Mouse (Mus musculus) stomach, embryonic 16.5 days (tissue): ENCODE measurements around the gene Patz1. TPM values are rescaled to one million over a fixed set of nuclear protein-coding genes. Genes with fewer than 3 reads are reported as not detected.
A peak's percentile ranks its signal among the peaks of the same experiment; 100 is the strongest.

Experiments
- ATAC-seq: fragments of 200-750 bp; cut with Nextera tagmentation; 2 replicates; pipeline ENCODE4 v1.8.0; 2017; ENCODE audit warnings: moderate number of reproducible peaks, moderate TSS enrichment; ENCODE audit not compliant: insufficient read depth, low FRiP score
- H3K27ac ChIP-seq: fragments of 300-500 bp; sonication (generic); 2 replicates; pipeline ENCODE4 v1.5.1; 2014; ENCODE audit warnings: low read length
- H3K27me3 ChIP-seq: fragments of 300-500 bp; sonication (generic); 2 replicates; pipeline ENCODE4 v1.6.1; 2014; ENCODE audit warnings: low read length, control low read depth, mixed read lengths; ENCODE audit not compliant: control insufficient read depth, insufficient read depth
- H3K36me3 ChIP-seq: fragments of 300-500 bp; sonication (generic); 2 replicates; pipeline ENCODE4 v1.6.1; 2014; ENCODE audit warnings: low read length; ENCODE audit not compliant: control insufficient read depth, insufficient read depth
- H3K4me1 ChIP-seq: fragments of 300-500 bp; sonication (generic); 2 replicates; pipeline ENCODE4 v1.6.1; 2014; ENCODE audit warnings: low read length, control low read depth, mixed read lengths; ENCODE audit not compliant: control insufficient read depth, insufficient read depth
- H3K4me2 ChIP-seq: fragments of 300-500 bp; sonication (generic); 2 replicates; pipeline ENCODE4 v1.6.1; 2014; ENCODE audit warnings: low read depth, low read length, mixed read lengths
- H3K4me3 ChIP-seq: fragments of 300-500 bp; sonication (generic); replicated peaks from 2 replicates; pipeline ENCODE4 v1.5.1; 2014; ENCODE audit warnings: mild to moderate bottlenecking, low read length
- H3K9ac ChIP-seq: fragments of 300-500 bp; sonication (generic); 2 replicates; pipeline ENCODE4 v1.6.1; 2014; ENCODE audit warnings: low read length
- H3K9me3 ChIP-seq: fragments of 300-500 bp; sonication (generic); replicated peaks from 2 replicates; pipeline ENCODE4 v1.6.1; 2016; ENCODE audit warnings: low read length, control low read depth; ENCODE audit not compliant: control insufficient read depth
- WGBS: fragments of 180-500 bp; shearing (Covaris S2); extraction: QIAGEN DNeasy Blood & Tissue Kit; methylation state at CpG from one replicate; pipeline ENCODE4 v1.1.7; 2014; 5-methylcytosine and 5-hydroxymethylcytosine counted together
- polyA plus RNA-seq: library from polyadenylated mRNA; unstranded; fragments of >200 nt; fragmentation: Nextera tagmentation; extraction: Ambion mirVana; gene quantifications from 2 replicates; pipeline ENCODE4 v1.2.1, GENCODE M21; 2015

The Patz1 gene
- polyA plus RNA-seq, 1 experiment from 2014 or later: 26.1 TPM

GRCm38 (mm10) chr11:3311586-3312347 lies 23.1 kb downstream of the Patz1 start:
- Histone ChIP-seq H3K9me3 (no peaks in the 10 kb centered on the region), H3K27me3 (no peaks in the 10 kb centered on the region), H3K27ac (no peak overlapping the region), H3K4me3 (no peak overlapping the region), H3K36me3 (peaks cover 24% of the 10 kb centered on the region), H3K4me2 (no peak overlapping the region), H3K4me1 (no peaks in the 10 kb centered on the region), H3K9ac (no peak overlapping the region)
- ATAC-seq: no peak
- WGBS: 70% methylated on average over 9 of the region's 10 CpGs

GRCm38 (mm10) chr11:3313294-3313693 lies 24.6 kb downstream of the Patz1 start:
- Histone ChIP-seq H3K4me2 (no peak overlapping the region), H3K9me3 (no peaks in the 10 kb centered on the region), H3K27ac (no peak overlapping the region), H3K4me1 (no peaks in the 10 kb centered on the region), H3K36me3 (peaks cover 12% of the 10 kb centered on the region), H3K4me3 (no peak overlapping the region), H3K9ac (no peak overlapping the region), H3K27me3 (no peaks in the 10 kb centered on the region)
- no peak for ATAC-seq
- 77% methylated on average over 1 of the region's 1 CpGs for WGBS

GRCm38 (mm10) chr11:3314148-3314547 lies 25.5 kb downstream of the Patz1 start:
- Histone ChIP-seq H3K36me3 (peaks cover 9% of the 10 kb centered on the region; the same call in 1 of the 2 replicates), H3K9ac (no peak overlapping the region), H3K27me3 (no peaks in the 10 kb centered on the region), H3K9me3 (no peaks in the 10 kb centered on the region), H3K4me2 (no peak overlapping the region), H3K27ac (no peak overlapping the region), H3K4me1 (no peaks in the 10 kb centered on the region), H3K4me3 (no peak overlapping the region)
- 28% methylated on average over 2 of the region's 2 CpGs for WGBS
- ATAC-seq: peak; percentile 51; the same call in 1 of the 2 replicates

- H3K9me3 ChIP-seq: no peaks in the 10 kb centered on the region
- H3K4me3 ChIP-seq: no peak overlapping the region
- H3K9ac ChIP-seq: no peak overlapping the region
- no peaks in the 10 kb centered on the region for H3K36me3 ChIP-seq
- H3K27ac ChIP-seq: no peak overlapping the region
- H3K27me3 ChIP-seq: no peaks in the 10 kb centered on the region
- no peaks in the 10 kb centered on the region for H3K4me1 ChIP-seq
- ATAC-seq: no peak
- WGBS: 89% methylated on average over 3 of the region's 3 CpGs
- H3K4me2 ChIP-seq: no peak overlapping the region
Measured at GRCm38 (mm10) chr11:3318286-3318685, 29.6 kb downstream of the Patz1 start.

- H3K4me1 ChIP-seq: peaks cover 16% of the 10 kb centered on the region
- no peaks in the 10 kb centered on the region for H3K36me3 ChIP-seq
- H3K27me3 ChIP-seq: no peaks in the 10 kb centered on the region
- no peak overlapping the region for H3K9ac ChIP-seq
- H3K27ac ChIP-seq: no peak overlapping the region
- H3K4me3 ChIP-seq: no peak overlapping the region
- 77% methylated on average over 5 of the region's 5 CpGs for WGBS
- ATAC-seq: no peak
- no peaks in the 10 kb centered on the region for H3K9me3 ChIP-seq
- no peak overlapping the region for H3K4me2 ChIP-seq
Measured at GRCm38 (mm10) chr11:3328271-3328670, 39.6 kb downstream of the Patz1 start.

- WGBS: 74% methylated on average over 11 of the region's 11 CpGs
- Histone ChIP-seq H3K9me3 (no peaks in the 10 kb centered on the region), H3K27ac (peak overlapping the region; percentile 46; the same call in 1 of the 2 replicates), H3K9ac (no peak overlapping the region), H3K4me3 (no peak overlapping the region), H3K27me3 (no peaks in the 10 kb centered on the region), H3K4me2 (no peak overlapping the region), H3K4me1 (peaks cover 16% of the 10 kb centered on the region), H3K36me3 (no peaks in the 10 kb centered on the region)
- ATAC-seq: no peak
Measured at GRCm38 (mm10) chr11:3328806-3329775, 40.4 kb downstream of the Patz1 start.

- Histone ChIP-seq H3K4me3 (peak within 1 kb of the TSS; percentile 55), H3K27ac (peak within 1 kb of the TSS; percentile 54; the same call in 1 of the 2 replicates), H3K4me1 (peaks cover 22% of the 10 kb centered on the region), H3K36me3 (no peaks in the 10 kb centered on the region), H3K9ac (peak within 1 kb of the TSS; percentile 59), H3K4me2 (peak within 1 kb of the TSS; percentile 100), H3K27me3 (no peaks in the 10 kb centered on the region), H3K9me3 (no peaks in the 10 kb centered on the region)
- no peak for ATAC-seq
Measured at GRCm38 (mm10) chr11:3329891-3330451, 41.3 kb downstream of the Patz1 start, which contains the start of gene Pik3ip1. TSS of gene Pik3ip1 (plus strand) at chr11:3330401.

GRCm38 (mm10) chr11:3330566-3330965 lies 41.9 kb downstream of the Patz1 start:
- under 1% methylated on average over 9 of the region's 9 CpGs for WGBS

More at GRCm38 (mm10) chr11:3330566-3330965, 41.9 kb downstream of the Patz1 start:
- Histone ChIP-seq H3K27me3 (no peaks in the 10 kb centered on the region), H3K9me3 (no peaks in the 10 kb centered on the region), H3K4me3 (peak overlapping the region; percentile 55), H3K9ac (peak overlapping the region; percentile 59), H3K36me3 (no peaks in the 10 kb centered on the region), H3K4me2 (peak overlapping the region; percentile 100), H3K4me1 (peaks cover 28% of the 10 kb centered on the region), H3K27ac (peak overlapping the region; percentile 54; the same call in 1 of the 2 replicates)
- ATAC-seq: 0 out of 2 replicates have a peak, but pooled peaks have one; percentile 16
